Mouse (Mus musculus) G1E-ER4 (cell line): ENCODE measurements around the gene Angptl6. TPM values are rescaled to one million over a fixed set of nuclear protein-coding genes. Genes with fewer than 3 reads are reported as not detected.

Source experiments
- GATA1 ChIP-seq: IDR thresholded peaks from one replicate; pipeline ENCODE4 v1.8.0; 2012; ENCODE audit warnings: low read length, inconsistent platforms
- polyA plus RNA-seq: library from polyadenylated mRNA; stranded (reverse); fragments of >175 nt; gene quantifications from 2 replicates; pipeline ENCODE4 v1.2.3, GENCODE M21; 2012

The Angptl6 gene
- polyA plus RNA-seq, 1 experiment = 4.1 TPM

- TF ChIP-seq GATA1 = no peak
These were observed 10.9 kb upstream of the Angptl6 start for GRCm38 (mm10) chr9:20890411-20890810.

GRCm38 (mm10) chr9:20889185-20890141, 9.9 kb upstream of the Angptl6 start:
- no peak for TF ChIP-seq GATA1

- TF ChIP-seq GATA1 = no peak
These were observed 8.8 kb upstream of the Angptl6 start for GRCm38 (mm10) chr9:20888386-20888765.

GRCm38 (mm10) chr9:20887704-20888385, 8.3 kb upstream of the Angptl6 start, which contains the start of gene Ppan:
TSS of gene Ppan (plus strand) at chr9:20888175.
- no peak for TF ChIP-seq GATA1

- no peak for TF ChIP-seq GATA1
These were observed 7.7 kb upstream of the Angptl6 start for GRCm38 (mm10) chr9:20887191-20887590.

- TF ChIP-seq GATA1 = no peak
These were observed 7.0 kb upstream of the Angptl6 start for GRCm38 (mm10) chr9:20886563-20886962.

- TF ChIP-seq GATA1 = no peak
These were observed 839 bp downstream of the Angptl6 start for GRCm38 (mm10) chr9:20878710-20879065.

GRCm38 (mm10) chr9:20878041-20878709, 1.4 kb downstream of the Angptl6 start:
- TF ChIP-seq GATA1 = no peak

- no peak for TF ChIP-seq GATA1
These were observed 2.1 kb downstream of the Angptl6 start for GRCm38 (mm10) chr9:20877118-20878040.

- TF ChIP-seq GATA1 = no peak
These were observed 3.0 kb downstream of the Angptl6 start for GRCm38 (mm10) chr9:20876318-20877117.

GRCm38 (mm10) chr9:20875021-20875790, 4.3 kb downstream of the Angptl6 start:
- TF ChIP-seq GATA1 = no peak

GRCm38 (mm10) chr9:20873521-20873920, 6.0 kb downstream of the Angptl6 start:
- TF ChIP-seq GATA1 = no peak

GRCm38 (mm10) chr9:20872991-20873390, 6.5 kb downstream of the Angptl6 start:
- TF ChIP-seq GATA1 = no peak
